Mouse (Mus musculus): ENCODE measurements around the gene Rpl31.

GRCm38 (mm10) chr1:39367045-39367444 lies 597 bp upstream of the Rpl31 start:
- TF ChIP-seq ZNF384 (IDR thresholded peaks at IDR 0.05; ENCODE audit: low read depth, low read length) = no peak
- TF ChIP-seq MAFK (IDR thresholded peaks at IDR 0.05; ENCODE audit: insufficient read depth, low read depth, low read length) = no peak
- TF ChIP-seq HCFC1 (IDR thresholded peaks at IDR 0.05; ENCODE audit: borderline replicate concordance, insufficient read depth, low read length) = no peak
- no peak for TF ChIP-seq ZC3H11A (IDR thresholded peaks at IDR 0.05; ENCODE audit: borderline replicate concordance, low read depth, low read length)
- TF ChIP-seq CHD2 (IDR thresholded peaks at IDR 0.05; ENCODE audit: low read depth, low read length) = no peak
